Mouse (Mus musculus): ENCODE data around the gene Loxl3. TPM values are rescaled to one million over a fixed set of nuclear protein-coding genes. Genes with fewer than 3 reads are reported as not detected.

Gene Loxl3
- total RNA-seq, 2 experiments from 2014 or later, result 2.9 to 3.1 TPM

DNA sequence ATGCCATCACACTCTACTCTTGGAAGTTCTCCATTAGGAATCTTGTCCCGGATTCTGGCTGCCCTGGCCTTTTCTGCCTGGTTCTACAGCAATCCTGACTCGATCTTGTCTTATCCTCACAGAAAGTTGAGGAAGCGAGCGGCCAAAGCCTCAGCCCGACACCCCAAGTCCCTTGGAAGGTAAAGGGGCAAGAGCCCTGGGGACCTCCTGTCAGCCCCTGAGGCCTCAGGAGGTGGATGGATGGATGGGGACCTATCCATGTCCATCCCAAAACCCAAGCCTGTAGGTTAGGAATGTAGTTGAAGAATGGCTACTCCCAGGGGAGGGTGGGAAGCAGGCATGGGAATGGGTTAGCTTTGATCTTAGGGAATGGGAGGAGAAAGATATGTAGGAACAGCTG, 10.0 kb downstream of the Loxl3 start:
- intact Hi-C loops (cut with DNase I), result no loop called here
- DNase-seq, result no peak

- intact Hi-C loops (cut with DNase I), result no loop called here
- no peak for DNase-seq
These were observed 10.8 kb downstream of the Loxl3 start for GRCm38 (mm10) chr6:83044742-83045141.

DNA sequence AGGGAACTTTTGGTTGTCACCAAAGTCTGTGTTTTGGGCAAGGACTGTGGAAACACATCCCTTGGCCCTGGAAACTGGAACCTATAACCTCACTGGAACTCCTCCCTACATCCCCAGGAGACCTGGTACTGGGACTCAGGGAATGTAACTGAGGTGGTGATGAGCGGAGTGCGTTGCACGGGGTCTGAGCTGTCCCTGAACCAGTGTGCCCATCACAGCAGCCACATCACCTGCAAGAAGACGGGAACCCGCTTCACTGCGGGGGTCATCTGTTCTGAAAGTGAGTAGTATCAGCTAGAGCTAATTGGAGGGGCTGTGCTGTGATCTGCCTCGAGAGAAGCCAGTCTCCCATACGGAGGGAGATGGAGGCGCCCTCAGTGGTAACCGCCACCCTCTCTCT, 15.4 kb downstream of the Loxl3 start:
- intact Hi-C loops (cut with DNase I), result no loop called here

DNA sequence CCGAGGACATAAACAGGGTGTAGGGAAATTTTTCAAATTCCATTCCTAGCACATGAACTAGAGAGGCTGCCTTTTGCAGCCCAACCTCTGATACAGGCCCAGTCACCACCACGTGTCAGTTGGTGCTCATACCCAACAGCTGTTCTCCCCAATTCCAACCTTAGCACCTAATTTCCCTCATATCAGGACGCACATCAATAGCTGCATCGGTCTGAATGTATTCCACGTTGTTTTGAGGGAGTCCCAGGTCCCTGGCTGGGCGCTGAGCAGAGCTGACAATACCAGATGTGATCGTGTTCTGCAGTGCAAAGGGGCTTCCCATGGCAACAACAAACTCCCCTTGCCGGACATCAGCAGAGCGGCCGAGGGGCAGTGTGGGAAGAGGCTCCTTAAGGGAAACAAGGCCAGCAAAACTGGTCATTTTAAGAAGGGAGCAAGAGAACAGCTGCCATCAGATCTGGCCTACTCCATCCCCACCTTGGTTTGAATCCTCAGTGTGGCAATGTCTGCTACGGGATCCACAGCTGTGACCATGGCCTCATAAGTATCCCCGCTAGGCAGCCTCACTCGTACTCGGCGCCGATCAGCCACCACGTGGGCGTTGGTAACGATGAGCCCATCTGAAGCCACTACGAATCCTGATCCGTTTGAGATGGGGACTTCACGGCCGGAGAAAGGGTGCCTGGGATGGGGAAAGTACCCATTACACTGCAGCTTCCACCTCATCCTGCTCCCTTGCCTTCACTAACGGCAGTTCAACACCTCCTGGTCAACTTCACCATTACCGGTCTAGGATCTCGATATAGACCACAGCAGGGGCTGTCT, 19.4 kb downstream of the Loxl3 start:
- DNase-seq, result no peak
- intact Hi-C loops (cut with DNase I), result loop anchor here (5.0 kb wide), 1 partner anchor 56 kb away; no protein-coding TSS in a partner anchor

More for the DNA sequence above, 15.4 kb downstream of the Loxl3 start:
- no peak for DNase-seq

DNA sequence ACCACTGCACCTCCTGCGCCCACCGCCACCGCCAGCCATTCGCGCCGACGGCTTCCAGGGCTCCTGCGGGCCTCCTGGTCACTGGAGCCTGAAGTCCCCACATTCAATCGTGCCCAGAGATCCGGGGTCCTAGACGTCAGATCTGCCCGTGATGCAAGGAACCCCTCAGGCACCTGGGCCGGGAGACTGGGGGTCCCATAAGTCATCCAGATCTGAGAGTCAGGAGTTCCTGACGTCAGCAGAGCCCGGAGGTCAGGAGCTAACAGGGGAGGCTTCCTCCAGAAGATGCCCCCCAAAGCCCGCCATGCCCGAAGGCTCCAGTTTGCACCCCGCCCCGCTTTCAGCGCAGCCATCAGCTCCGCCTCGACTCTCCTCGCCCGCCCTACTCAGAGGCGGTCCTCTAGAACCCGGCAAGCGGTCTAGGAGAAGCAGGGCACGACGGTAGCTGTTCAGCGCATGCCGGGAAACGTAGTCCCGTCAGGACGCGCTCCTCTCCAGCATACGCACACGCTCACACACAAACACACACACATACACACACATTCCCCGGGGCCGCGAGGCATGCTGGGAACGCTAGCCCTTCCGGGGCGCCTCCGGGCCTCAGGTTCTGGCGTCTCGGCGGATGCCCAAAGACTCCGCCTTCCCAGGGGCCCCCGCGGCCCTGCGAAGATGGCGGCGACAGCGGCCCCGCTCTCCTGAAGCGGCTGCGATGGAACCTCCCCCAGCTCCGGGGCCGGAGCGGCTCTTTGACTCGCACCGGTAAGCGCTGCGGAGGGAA, 20.3 kb downstream of the Loxl3 start, which contains the start of gene Aup1:
Gene Aup1 (plus strand): TSS at position 448 of the 778 bp plus-strand sequence.
- DNase-seq, result peak; percentile 91 to 96
- intact Hi-C loops (cut with DNase I), result loop anchor here (1.0 to 5.0 kb wide), 2 partner anchors 24 to 57 kb away; no protein-coding TSS in a partner anchor

- intact Hi-C loops (cut with DNase I), result loop anchor here (1.0 to 5.0 kb wide), 2 partner anchors 23 to 58 kb away; no protein-coding TSS in a partner anchor
- DNase-seq, result no peak
These were observed 21.0 kb downstream of the Loxl3 start, which contains the start of gene Htra2 for GRCm38 (mm10) chr6:83054871-83055431. Htra2 (minus strand) TSS chr6:83055273.

- intact Hi-C loops (cut with DNase I), result no loop called here
- no peak for DNase-seq
These were observed 23.8 kb downstream of the Loxl3 start, which contains the start of gene Dqx1 for GRCm38 (mm10) chr6:83057790-83058189. Dqx1 (plus strand) TSS chr6:83057844.

GRCm38 (mm10) chr6:83058725-83059124, 24.8 kb downstream of the Loxl3 start:
- intact Hi-C loops (cut with DNase I), result no loop called here

DNA sequence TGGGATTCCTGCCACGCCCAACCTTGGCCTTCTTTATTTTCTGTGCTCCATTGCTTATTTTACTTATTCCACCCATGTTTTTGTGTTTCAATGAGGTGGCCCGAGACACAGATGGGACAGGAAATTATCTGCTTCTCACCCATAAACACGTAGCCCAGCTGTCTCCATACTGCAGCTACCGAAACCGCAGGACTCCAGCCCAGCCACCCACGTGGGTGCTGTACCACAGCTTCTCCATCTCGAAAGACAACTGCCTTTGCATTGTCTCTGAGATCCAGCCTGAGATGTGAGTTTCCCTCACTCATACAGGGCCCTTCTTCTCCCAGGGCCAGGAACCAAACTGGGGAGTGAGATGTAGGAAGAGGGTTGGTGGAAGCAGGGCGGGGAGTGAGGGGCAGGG, 32.0 kb downstream of the Loxl3 start:
- no peak for DNase-seq
- intact Hi-C loops (cut with DNase I), result no loop called here

More at GRCm38 (mm10) chr6:83058725-83059124, 24.8 kb downstream of the Loxl3 start:
- no peak for DNase-seq

DNA sequence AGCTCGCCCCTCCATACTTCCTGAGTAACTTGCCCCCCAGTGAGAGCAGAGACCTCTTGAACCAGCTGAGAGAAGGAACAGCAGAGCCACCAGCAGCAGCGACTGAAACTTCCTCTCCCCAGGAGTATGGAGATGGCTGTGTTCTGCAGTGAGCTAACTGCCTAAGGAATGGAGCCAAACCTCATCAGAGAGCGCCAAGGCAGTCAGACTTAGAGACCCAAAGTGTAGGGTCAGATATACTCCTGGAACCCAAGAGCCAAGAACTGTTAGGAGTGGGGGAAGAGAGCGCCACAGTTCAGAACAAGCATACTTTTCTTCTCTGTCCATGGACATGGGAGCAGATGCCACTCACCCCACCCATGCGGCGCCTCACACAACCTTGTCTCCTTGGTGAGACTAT, 32.5 kb downstream of the Loxl3 start:
- DNase-seq, result no peak
- intact Hi-C loops (cut with DNase I), result no loop called here

DNA sequence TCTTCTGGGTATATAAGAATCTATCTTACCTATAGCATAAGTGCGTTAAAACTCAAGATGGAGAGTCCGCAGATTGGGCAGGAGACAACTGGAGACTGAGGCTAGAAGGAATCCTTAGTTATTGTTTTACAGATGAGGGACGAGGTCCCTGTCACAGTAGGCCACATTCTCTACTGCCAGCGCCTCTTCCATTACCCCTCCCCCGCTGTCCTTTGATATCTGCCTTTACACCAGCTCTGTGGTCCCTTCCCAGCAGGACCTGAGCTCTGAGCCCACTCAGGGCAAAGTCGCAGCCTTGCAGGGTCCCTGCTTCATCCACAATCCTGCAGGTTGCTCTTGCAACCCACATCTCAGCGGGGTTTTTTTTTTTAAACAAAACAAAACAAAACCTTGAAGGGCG, 34.2 kb downstream of the Loxl3 start:
- no peak for DNase-seq
- intact Hi-C loops (cut with DNase I), result no loop called here

GRCm38 (mm10) chr6:83068706-83069487, 34.9 kb downstream of the Loxl3 start:
- DNase-seq, result no peak
- intact Hi-C loops (cut with DNase I), result no loop called here

DNA sequence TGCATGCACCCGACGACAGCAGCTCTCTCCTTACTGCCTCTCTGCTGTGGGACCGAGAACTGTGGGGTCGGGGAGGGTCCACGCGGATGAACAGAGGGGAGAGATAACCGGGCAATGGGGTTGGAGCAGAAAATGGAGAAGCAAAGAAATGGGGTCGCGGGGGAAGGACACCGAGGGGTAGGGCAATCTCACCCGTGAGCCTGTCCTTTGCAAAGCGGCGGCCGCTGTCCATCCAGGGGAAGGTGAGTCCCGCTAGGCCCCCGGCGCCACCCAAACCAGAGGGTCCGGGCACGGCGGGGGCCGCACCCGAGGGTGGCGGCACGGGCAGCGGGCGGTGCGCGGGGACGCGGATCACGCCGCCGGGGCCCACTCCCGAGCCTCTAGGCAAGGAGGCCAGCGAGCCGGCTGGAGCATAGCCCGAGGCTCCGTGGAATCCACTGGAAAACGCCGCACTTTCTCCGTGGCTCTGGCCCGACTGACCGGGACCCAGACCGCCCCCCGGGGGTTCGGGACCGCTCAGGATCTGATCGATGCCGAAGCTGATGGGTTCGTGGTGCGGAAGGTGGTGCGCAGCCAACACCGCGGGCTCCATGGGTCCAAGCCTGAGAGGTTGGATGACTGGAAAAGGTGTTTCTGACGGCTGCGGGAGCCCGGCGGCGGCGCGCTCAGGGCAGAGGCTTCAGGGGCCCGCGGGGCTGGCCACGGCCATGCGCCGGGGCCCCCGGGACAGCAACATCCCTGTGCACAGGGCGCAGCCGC, 35.7 kb downstream of the Loxl3 start:
- no peak for DNase-seq
- intact Hi-C loops (cut with DNase I), result no loop called here

DNA sequence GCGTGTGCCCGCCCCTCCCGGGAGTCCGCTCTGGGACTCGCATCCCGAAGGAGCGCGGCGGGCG, 36.1 kb downstream of the Loxl3 start, which contains the start of gene Tlx2:
Gene Tlx2 (minus strand): TSS at position 47 of the 64 bp plus-strand sequence.
- intact Hi-C loops (cut with DNase I), result no loop called here
- DNase-seq, result no peak

DNA sequence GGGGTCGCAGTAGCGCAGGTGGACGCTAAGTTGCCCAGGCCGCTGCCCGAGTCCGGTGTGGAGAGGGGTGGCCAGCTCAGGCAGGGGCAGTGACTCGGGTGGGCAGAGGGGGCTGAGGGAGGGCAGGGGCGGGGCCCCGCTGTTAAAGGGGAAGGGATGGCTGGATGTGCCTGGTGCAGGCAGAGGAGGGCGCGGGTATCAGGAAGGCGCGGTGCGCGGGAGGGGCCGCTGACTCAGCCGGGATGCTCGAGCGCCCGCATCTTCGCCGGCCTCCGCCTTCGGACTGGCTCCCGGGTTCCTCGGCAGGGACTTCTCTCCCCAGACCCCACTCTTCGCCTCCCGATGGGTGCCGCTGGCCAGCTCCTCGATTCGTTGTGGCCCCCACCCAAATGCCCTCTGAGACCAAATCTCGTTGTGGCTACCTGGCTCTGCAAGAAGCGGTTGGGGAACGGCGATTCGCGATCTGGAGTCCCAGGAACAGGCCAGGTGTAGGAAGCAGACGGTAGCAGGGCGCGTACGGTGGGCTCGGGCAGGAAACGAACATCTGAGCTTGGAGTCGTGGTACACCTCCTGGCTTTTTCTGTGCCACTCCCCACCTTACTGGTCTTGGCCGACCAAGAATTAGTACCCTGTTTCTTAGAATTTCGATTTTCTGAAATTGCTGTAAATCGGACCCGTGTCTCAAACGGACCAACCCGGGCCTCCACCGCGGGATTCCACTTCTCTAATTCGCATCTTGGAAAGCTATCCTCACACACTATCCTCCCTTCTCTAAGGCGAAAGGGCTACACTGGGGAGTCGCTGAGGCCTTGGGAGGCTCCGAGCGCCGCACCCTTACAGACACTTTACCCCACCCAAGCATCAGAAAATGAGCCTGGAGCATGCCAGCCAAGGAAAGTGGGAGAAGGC, 36.6 kb downstream of the Loxl3 start:
- DNase-seq, result peak in 1 of 2 experiments; percentile 61
- intact Hi-C loops (cut with DNase I), result no loop called here

GRCm38 (mm10) chr6:83071220-83071619, 37.2 kb downstream of the Loxl3 start:
- no peak for DNase-seq
- intact Hi-C loops (cut with DNase I), result no loop called here

DNA sequence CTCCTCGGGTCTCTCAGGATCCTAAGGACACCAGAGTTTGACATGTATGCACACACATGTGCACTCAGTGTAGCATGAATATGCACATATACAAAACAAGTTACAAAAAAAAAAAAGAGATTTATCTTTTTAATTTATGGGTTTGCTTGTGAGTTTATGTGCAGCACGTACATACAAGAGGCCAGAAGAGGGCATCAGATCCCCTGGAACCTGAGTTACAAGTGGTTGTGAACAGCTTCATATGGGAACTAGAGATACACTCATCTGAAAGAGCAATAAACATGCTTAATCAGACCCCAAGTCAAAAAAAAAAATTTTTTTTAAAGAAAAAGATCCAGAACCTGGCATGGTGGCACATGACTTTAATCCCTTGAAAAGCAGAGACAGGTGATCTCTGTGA, 41.0 kb downstream of the Loxl3 start:
- intact Hi-C loops (cut with DNase I), result no loop called here
- DNase-seq, result no peak

DNA sequence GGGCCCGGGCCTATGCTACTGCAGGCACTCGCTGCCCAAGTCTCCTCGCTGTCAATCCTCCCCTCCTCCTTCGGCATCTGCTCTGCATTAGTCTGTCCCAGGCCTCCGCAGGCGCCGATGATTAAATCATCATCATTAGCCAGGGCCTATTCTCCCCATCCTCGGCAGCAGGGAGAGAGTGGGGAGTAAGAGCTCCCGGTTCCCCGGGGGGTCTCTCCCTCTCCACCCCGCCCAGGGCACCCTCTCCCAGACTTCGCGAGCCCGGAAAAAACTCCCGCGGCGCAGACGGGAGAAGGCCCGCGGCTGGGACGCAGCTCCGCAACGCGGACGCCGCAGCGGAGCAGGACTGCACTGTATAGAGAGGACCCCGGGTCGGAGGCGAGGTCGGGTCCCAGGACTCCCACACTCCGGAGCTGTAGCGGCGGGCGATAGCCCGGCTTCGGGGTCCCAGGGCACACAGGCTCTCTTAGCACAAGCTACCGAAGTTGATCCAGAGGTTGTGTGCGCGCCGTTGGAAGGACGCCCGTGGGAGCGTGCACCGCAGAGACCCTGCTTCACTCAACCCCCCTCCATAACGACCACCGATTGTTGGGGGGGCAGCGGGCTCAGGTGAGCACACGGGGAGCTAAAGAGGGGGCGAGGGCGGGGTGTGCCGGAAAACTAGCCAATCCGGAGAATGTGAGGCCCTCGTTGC, 43.8 kb downstream of the Loxl3 start, which contains the start of gene Pcgf1:
Gene Pcgf1 (plus strand): TSS at position 240 of the 694 bp plus-strand sequence.
- DNase-seq, result no peak
- intact Hi-C loops (cut with DNase I), result loop anchor here (1.0 to 2.0 kb wide), 2 partner anchors 23 to 81 kb away; partner anchors contain the start of gene Aup1

All from gastrocnemius, postnatal 36 days (tissue).